Mouse (Mus musculus): ENCODE measurements around the gene Olfr847. TPM values are rescaled to one million over a fixed set of nuclear protein-coding genes. Genes with fewer than 3 reads are reported as not detected.

Gene Olfr847
- total RNA-seq (2021), result not detected

DNA sequence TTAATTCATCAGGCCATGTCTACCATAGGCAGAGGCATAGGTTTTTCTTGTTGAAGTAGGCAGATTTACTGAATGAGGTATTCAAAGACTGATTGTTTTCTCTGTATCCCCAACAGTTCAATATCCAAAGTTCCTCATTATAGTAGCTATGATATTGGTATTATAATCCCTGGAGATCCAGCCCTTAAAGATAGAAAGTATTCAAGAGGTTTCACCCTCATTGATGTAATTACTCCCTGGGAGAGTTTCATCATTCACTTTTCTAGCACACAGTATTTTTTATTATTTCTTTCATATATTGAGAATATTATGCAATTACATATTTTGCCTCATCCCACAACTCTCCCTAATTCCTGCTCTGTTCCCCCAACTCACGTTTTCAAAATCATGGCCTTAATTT, at the start of gene Olfr847:
Gene Olfr847, minus strand, starts transcription at position 101 of the 400 bp plus-strand sequence.
- intact Hi-C loops (cut with DNase I), result no loop called here
- DNase-seq, result no peak

DNA sequence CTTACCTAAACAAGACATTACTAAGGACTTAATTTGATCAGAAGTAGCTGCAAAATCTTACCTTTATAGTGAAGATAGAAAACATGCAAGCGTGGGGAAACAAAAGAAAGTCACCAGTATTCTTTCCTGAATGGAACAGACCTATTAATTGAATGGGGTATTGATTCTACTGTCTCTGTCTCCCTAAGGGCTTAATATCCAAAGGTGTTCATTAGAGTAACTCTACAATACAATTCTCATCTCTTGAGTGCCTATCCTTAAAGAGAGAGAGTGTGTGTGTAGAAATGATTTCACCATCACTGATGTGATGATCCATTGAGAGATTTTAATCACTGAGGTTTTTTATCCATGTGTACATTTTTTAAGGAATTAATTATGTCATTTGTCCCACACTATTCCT, 14.6 kb downstream of the Olfr847 start, which contains the start of gene Olfr846:
Gene Olfr846, minus strand, starts transcription at position 101 of the 400 bp plus-strand sequence.
- DNase-seq, result no peak
- intact Hi-C loops (cut with DNase I), result no loop called here

GRCm38 (mm10) chr9:19336157-19336556, 42.3 kb downstream of the Olfr847 start, which contains the start of gene Olfr845:
TSS of gene Olfr845 (plus strand) at chr9:19336457.
- DNase-seq, result no peak
- intact Hi-C loops (cut with DNase I), result no loop called here

Other genes starting within 250 kb of the Olfr847 start
- gene Olfr837, start 242.4 kb downstream of the Olfr847 start, total RNA-seq (2021), result not detected
- gene Olfr839-ps1, start 201.4 kb downstream of the Olfr847 start, total RNA-seq (2021), result not detected
- gene Olfr843, start 126.7 kb downstream of the Olfr847 start, total RNA-seq (2021), result not detected
- not detected for gene Olfr844, start 62.3 kb downstream of the Olfr847 start, total RNA-seq (2021)
- not detected for gene Olfr845, start 42.2 kb downstream of the Olfr847 start, total RNA-seq (2021)
- gene Olfr846, start 14.7 kb downstream of the Olfr847 start, total RNA-seq (2021), result not detected
- not detected for gene Olfr849, start 61.6 kb upstream of the Olfr847 start, total RNA-seq (2021)
- not detected for gene Olfr850, start 99.6 kb upstream of the Olfr847 start, total RNA-seq (2021)
- not detected for gene Olfr851, start 114.6 kb upstream of the Olfr847 start, total RNA-seq (2021)
- gene Olfr853, start 162.4 kb upstream of the Olfr847 start, total RNA-seq (2021), result not detected
- gene Olfr854, start 188.7 kb upstream of the Olfr847 start, total RNA-seq (2021), result not detected
- not detected for gene Olfr855, start 203.9 kb upstream of the Olfr847 start, total RNA-seq (2021)
- 10 to 100 TPM; 13.8 to 15.4 TPM for gene Zfp317, start 243.4 kb upstream of the Olfr847 start, total RNA-seq (2021)